Mouse (Mus musculus) monocyte, adult 2 months (primary cell): ENCODE data around the gene Homer2.

Source experiments
- DNase-seq, 2 experiments: peaks; one replicate each; pipeline ENCODE4 v3.0.0; 2022; ENCODE audit warnings: low spot score in 2 of 2, low read depth in 1 of 2

Homer2 gene

DNA sequence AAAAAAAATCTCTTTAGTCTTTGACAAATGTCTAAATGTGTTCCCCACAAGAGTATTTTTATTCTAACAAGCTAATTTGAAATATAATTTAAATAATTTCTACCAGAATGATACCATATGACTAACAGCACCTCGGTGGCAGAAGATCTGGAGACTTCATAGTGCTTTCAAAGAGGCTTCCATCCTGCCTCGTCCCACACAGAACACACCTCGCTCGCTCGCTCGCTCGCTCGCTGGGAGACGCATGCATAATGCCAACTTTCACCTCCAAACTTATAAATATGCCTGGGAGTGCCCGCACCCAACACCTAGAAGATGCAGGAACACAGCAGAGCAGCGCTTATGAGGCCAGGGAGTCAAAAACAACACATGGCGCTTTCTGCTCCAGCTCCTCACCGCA lies 9.0 kb downstream of the Homer2 start:
- no peak for DNase-seq

GRCm38 (mm10) chr7:81697954-81698353 lies 9.4 kb downstream of the Homer2 start:
- no peak for DNase-seq

DNA sequence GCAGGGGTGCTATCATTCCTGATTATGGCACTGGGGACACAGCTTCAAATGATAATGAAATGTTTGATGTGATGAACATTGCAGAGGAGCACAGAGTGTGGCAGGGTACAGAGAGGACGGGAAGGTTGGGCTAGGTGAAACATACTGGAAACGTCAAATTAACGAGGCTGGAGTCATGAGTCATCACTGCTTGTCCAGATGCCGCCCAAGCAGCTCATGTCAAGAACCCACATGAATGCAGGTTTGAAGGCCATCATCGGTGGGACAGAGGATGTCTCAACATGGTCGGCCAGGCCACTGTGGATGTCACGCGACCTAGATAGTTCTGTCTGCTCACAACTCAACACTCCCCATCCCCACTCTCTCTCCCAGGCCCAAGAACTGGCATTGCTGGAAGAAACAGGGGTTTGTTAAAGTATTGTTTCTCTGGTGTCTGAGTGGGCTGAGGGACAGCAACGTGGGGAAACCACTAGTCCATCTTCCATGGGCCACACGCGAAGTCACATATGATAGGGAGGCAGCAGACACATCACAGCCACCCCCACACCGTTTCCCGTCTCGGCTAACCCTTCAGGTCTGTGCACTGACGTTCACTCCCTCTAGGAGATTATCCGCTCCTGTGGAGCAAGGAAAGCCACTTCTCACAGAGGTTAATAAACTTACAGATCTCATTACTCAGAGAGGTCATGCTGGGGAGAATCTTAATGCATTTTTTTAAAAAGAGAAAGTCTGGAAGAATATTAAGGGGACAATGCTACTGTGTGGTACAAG lies 11.4 kb downstream of the Homer2 start:
- DNase-seq: no peak

DNA sequence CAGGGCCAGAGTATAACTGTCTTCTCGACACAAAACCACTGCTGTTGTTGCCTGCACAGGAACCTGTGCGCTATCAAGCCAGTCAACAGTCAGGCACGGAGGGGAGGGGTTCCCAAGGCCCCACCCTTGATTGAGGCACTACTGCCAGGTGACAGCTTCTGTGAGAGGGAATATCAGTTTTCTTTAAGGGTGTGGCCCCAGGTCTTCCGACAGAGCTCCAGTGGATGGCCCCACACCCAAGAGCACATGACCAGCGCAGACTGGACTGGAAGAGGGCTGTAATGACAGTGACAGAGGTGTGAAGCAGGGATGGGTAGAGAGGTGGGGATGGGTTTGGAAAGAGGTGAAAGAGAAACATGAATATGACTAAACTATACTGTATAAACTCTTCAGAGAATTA lies 16.3 kb downstream of the Homer2 start:
- no peak for DNase-seq

DNA sequence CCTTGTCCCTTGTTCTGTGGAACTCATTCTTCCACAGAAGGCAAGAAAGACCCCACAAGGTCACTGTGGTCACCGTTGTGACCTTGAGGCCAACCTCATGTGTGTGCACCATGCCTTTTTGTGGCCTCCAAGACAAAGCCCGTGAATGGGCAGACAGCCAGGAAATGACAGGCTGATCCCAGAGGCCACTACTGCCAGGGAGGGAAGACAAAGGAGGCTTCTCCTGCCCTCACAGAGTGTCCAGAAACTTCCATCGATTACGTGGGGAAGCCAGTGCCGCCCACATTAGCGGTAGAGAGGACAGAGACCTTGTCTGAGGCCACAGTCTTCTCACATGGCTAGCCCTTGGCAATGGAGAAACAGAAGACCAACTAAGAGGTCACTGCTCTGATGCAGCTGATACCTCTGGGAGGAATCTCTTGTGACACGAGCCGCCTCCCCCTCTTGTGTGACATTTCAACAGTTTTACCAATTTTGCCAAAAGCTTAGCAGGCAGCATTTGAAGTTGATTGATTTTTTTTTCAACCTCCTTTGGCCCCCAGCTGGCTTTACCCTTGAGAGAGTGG lies 18.1 kb downstream of the Homer2 start:
- DNase-seq: no peak

DNA sequence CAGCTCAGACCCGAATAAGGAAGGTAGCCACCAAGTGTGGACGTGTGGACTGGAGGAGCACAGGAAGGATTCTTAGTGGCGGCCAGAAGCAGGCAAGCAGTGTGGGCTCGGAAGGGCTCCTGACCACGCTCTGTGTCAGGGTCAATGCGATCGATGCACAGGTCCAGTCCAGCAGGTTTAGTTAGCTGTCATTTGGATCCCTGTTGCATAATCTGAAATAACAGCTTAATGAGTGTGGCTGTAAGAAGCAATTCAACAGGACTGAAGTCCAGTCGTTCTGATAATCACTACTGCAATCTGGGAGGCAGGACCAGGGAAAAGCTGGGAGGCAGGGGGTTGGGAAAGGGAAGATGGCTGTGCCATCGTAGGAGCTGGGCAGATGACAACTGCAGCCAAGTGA lies 18.9 kb downstream of the Homer2 start:
- DNase-seq: no peak

DNA sequence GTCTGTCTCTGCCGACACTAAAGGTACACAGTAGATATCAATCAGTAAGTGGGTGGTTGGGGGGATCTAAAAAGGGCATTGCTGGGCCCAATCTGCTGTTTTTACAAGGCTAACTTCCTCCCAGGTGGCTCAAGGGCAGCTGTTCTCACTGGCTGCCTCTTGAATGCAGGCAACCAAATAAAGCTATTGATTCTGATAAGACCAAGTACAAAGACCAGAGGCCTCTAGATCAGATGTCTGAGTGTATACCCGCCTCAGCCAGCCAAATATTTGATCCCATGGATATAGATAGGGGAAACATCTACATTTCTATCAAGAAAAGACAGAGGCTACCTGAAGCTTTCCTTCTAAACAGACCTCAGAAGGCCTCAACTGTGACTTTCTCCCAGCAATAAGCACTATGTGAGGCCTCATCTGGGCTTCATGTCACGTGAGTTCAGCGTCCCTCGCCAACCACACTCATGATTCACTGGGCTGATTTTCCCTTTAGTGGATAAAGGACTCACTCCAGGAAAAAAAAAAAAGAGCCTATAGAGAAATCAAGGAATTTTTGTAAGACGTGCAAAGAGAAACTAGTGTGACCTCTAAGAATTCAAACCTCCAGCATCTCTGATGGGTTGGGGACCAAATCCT lies 19.5 kb downstream of the Homer2 start:
- no peak for DNase-seq

- DNase-seq: no peak
Observed at GRCm38 (mm10) chr7:81685375-81685774, 22.0 kb downstream of the Homer2 start.

DNA sequence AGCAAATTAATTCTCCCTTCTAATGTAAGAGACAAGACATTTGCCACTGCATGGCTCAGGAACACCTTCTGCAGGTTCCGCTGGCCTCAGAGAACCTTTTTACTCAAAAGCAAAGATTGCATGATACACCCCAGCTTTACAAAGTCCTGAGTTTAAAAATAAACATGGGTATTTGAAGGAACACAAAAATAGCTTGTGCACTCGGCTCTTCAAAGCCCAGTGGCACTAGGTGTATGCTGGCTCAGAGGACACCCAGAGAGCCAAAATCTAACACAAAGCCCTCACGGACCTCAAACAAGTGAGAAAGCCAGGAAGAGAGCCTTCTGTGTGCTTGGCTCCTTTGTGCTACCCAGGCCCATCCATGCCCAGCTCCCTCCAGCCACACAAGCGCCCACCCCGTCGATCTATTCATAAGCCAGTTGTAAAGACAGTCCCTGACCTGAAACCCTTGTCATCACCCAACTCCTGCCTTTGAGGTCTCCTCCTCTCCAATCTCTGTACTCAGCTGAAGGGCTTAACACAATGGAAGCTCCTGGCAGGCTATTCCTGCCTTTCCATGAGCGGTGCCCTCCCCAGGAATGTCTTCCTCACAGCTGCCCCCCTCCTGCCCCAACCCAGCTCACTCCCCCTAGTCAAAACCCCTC lies 23.4 kb downstream of the Homer2 start:
- no peak for DNase-seq

- DNase-seq: no peak
Observed at GRCm38 (mm10) chr7:81681386-81681785, 25.9 kb downstream of the Homer2 start.

- DNase-seq: no peak
Observed at GRCm38 (mm10) chr7:81673359-81674013, 33.8 kb downstream of the Homer2 start.

DNA sequence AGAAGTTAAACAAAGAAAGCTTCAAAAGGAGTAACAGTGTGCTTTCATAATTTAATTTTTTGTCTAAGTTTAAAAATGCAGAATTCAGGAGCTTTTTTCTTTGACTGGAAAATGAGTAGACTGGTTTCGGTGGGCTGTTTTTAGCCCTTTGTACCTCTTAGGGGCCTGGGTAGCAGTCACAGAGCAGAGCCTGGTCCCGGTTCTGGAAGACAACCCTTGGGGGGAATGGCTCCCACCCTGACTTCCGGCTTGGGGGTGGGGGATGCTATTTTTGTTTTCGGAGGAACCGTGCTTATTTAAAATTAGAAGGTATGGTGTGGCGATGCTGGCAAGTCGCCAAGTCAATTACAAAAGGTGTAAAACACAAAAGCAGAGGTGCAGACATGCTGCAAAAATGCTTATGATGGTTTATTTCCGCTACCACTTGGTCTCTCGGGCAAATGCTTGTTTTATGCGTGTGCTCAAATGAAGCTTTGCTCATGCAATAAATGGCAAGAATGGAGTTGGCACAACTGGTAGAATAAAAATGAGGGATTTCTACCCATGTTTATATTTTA lies 34.5 kb downstream of the Homer2 start:
- no peak for DNase-seq

DNA sequence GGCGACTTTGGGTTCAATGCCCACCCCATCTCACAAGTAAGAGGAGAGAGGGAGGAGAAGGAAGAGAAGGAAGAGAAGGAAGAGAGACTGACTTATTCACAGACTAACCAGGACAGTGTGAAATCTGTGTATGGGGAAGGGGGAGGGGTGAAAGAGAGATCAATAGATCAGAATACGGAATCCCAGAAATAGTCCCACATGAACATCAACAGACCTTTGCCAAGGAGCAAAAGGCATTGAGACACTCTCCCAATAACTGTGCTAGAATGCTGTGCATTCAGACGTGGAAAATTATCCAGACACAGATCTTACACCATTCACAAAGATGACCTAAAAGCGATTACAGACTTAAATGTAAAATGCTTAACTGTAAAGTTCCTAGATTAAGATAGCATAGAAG lies 40.2 kb downstream of the Homer2 start:
- no peak for DNase-seq

- no peak for DNase-seq
Observed at GRCm38 (mm10) chr7:81666585-81666984, 40.7 kb downstream of the Homer2 start.

GRCm38 (mm10) chr7:81663057-81663456 lies 44.3 kb downstream of the Homer2 start:
- no peak for DNase-seq

DNA sequence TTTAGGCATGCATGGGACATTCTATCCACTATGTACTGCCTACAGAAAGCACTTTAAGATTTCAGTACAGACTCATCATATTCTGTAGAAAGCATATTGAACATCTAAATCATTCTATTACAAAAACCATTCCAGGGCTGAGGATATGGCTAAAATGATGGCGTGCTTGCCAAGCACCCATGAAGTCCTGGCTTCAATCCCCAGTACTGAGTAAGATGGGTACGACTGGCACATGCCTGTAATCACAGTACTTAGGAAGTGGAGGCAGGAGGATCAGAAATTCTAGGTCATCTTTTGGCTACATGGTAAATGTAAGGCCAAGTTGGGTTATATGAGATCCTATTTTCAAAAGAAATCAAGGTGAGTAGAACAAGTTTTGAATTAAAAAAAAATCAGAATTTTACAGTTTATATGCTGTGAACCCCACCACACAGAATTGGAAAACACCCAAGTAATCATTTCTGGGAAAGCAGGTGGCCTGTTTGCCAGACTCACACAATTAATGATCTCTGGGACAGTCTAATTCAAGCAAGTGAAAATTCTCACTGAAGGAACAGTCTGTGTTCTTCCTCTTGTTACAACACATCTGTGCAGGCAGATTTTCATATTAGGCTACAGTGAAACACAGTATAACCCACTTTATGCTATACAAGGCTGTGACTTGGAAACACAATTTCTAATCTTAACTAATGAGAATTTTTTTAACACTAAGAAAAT lies 49.5 kb downstream of the Homer2 start:
- no peak for DNase-seq

DNA sequence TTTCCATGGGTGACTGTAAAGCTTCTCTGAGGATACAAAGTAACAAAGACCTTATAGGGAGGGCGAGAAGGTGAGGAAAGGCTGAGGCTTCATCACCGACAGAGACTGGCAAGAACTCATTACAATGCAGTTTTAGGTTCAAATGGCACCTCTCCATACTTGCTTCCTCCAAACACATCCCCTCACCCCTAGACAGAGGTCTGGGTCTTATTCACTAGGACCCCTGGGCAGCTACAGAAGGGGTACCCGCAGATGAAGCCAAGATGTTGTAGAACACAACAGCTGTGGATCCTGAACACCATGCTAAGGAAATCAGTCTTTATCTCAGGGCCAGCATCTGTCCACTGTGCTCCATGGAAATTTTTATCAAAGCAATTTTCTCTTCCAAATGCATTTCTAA lies 50.3 kb downstream of the Homer2 start:
- no peak for DNase-seq

GRCm38 (mm10) chr7:81656635-81657034 lies 50.7 kb downstream of the Homer2 start:
- no peak for DNase-seq

GRCm38 (mm10) chr7:81654946-81655718 lies 52.2 kb downstream of the Homer2 start:
- no peak for DNase-seq

GRCm38 (mm10) chr7:81653988-81654387 lies 53.3 kb downstream of the Homer2 start:
- DNase-seq: no peak
